In the genomic region with DNA sequence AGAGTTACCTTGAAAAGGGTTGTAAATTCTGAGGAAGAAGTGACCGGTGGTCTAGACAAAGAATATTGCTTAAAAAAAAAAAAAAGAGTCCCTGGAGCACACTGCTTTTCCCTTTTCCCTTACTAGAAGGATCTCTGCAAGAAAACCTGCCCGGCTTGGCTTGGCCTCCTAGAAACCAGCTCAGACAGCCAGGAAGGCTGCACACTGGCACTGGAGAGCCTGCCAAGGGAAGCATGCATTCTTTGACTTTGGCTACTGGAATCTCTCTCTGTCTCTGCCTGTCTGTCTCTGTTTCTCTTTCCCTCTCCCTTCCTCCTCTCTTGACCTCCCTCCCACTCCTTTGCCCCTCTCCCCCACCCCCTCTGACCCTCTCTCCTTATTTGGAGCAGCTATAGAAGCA, we compare ENCODE assay signal across 13 mouse cellular contexts.
"Had no signal": no experiment of that assay in that cellular context is flagged by ENCODE, and none has a peak within 500 bp of the region (broad histone marks: within the 10 kb centered on the region; RNA-seq: fewer than 3 reads in every experiment).

No protein-coding gene starts in this region.

- H3K27me3 ChIP-seq: limb, embryonic 15.5 days; neural tube, embryonic 15.5 days had no signal

- H3K27ac ChIP-seq: limb, embryonic 15.5 days; liver, embryonic 12.5 days; neural tube, embryonic 15.5 days; stomach, postnatal 0 days had no signal

- H3K36me3 ChIP-seq: limb, embryonic 15.5 days; liver, embryonic 12.5 days; neural tube, embryonic 15.5 days had no signal

- DNase-seq: kidney, postnatal 25 days; layer of hippocampus, adult 9-11 months; layer of hippocampus, postnatal 36 days; lung, embryonic 14.5 days; lung, postnatal 10 days; lung, postnatal 4 days; thymus, postnatal 4 days had no signal

- H3K4me1 ChIP-seq: neural tube, embryonic 15.5 days had no signal

- ATAC-seq: liver, embryonic 12.5 days had no signal

- H3K9me3 ChIP-seq: limb, embryonic 15.5 days; liver, embryonic 12.5 days; neural tube, embryonic 15.5 days had no signal

- H3K4me2 ChIP-seq: limb, embryonic 15.5 days; liver, embryonic 12.5 days; lung, embryonic 14.5 days; midbrain, embryonic 11.5 days; neural tube, embryonic 15.5 days had no signal

- H3K4me3 ChIP-seq: limb, embryonic 15.5 days; liver, embryonic 12.5 days; myocyte; neural tube, embryonic 15.5 days had no signal

- H3K9ac ChIP-seq: limb, embryonic 15.5 days; liver, embryonic 12.5 days; lung, embryonic 14.5 days; neural tube, embryonic 15.5 days had no signal
